Mouse (Mus musculus): ENCODE measurements around the gene Mymk.

- TF ChIP-seq POLR2A (IDR thresholded peaks at IDR 0.05; ENCODE audit: insufficient read depth, low read depth, low read length) (no peak), CTCF (IDR thresholded peaks at IDR 0.05; ENCODE audit: insufficient read depth, low read depth, low read length) (no peak)
These were observed 16.7 kb upstream of the Mymk start for GRCm38 (mm10) chr2:27088700-27089099.
